Mouse (Mus musculus): ENCODE data around the gene Pfdn4. TPM values are rescaled to one million over a fixed set of nuclear protein-coding genes. Genes with fewer than 3 reads are reported as not detected.

The Pfdn4 gene
- polyA plus RNA-seq, 1 experiment: not detected

- H3K4me3 ChIP-seq (ENCODE audit: insufficient read depth, low read depth, low read length): peak overlapping the region; percentile 92
- H3K27ac ChIP-seq (ENCODE audit: insufficient read depth, low read depth, low read length): peak overlapping the region; percentile 100
- H3K4me1 ChIP-seq (ENCODE audit: control insufficient read depth, insufficient read depth, low read length): peaks cover 10% of the 10 kb centered on the region; the same call in 1 of the 2 replicates
- WGBS: under 1% methylated on average over 66 of the region's 69 CpGs
- TF ChIP-seq POLR2A (IDR thresholded peaks at IDR 0.05; ENCODE audit: insufficient read depth, low read depth, low read length) (peak; percentile 79), CTCF (IDR thresholded peaks at IDR 0.05; ENCODE audit: insufficient read depth, low read depth, low read length) (peak; percentile 96)
These were observed 15.1 kb downstream of the Pfdn4 start for GRCm38 (mm10) chr2:170511073-170511891.

GRCm38 (mm10) chr2:170513756-170514155, 17.5 kb downstream of the Pfdn4 start:
- TF ChIP-seq CTCF (IDR thresholded peaks at IDR 0.05; ENCODE audit: insufficient read depth, low read depth, low read length): no peak
- TF ChIP-seq POLR2A (IDR thresholded peaks at IDR 0.05; ENCODE audit: insufficient read depth, low read depth, low read length): no peak
- H3K4me3 ChIP-seq (ENCODE audit: insufficient read depth, low read depth, low read length): no peak overlapping the region
- peaks cover 10% of the 10 kb centered on the region; the same call in 1 of the 2 replicates for H3K4me1 ChIP-seq (ENCODE audit: control insufficient read depth, insufficient read depth, low read length)
- WGBS: 94% methylated on average over 12 of the region's 12 CpGs
- no peak overlapping the region for H3K27ac ChIP-seq (ENCODE audit: insufficient read depth, low read depth, low read length)

GRCm38 (mm10) chr2:170520321-170520971, 24.2 kb downstream of the Pfdn4 start:
- no peak for TF ChIP-seq CTCF (IDR thresholded peaks at IDR 0.05; ENCODE audit: insufficient read depth, low read depth, low read length)
- no peak for TF ChIP-seq POLR2A (IDR thresholded peaks at IDR 0.05; ENCODE audit: insufficient read depth, low read depth, low read length)
- 5% methylated on average over 7 of the region's 7 CpGs for WGBS
- no peaks in the 10 kb centered on the region; the same call in 1 of the 2 replicates for H3K4me1 ChIP-seq (ENCODE audit: control insufficient read depth, insufficient read depth, low read length)
- H3K4me3 ChIP-seq (ENCODE audit: insufficient read depth, low read depth, low read length): no peak overlapping the region
- H3K27ac ChIP-seq (ENCODE audit: insufficient read depth, low read depth, low read length): no peak overlapping the region

GRCm38 (mm10) chr2:170526513-170526912, 30.3 kb downstream of the Pfdn4 start:
- H3K4me3 ChIP-seq (ENCODE audit: insufficient read depth, low read depth, low read length): no peak overlapping the region
- 96% methylated on average over 8 of the region's 8 CpGs for WGBS
- H3K27ac ChIP-seq (ENCODE audit: insufficient read depth, low read depth, low read length): no peak overlapping the region
- no peaks in the 10 kb centered on the region for H3K4me1 ChIP-seq (ENCODE audit: control insufficient read depth, insufficient read depth, low read length)
- TF ChIP-seq POLR2A (IDR thresholded peaks at IDR 0.05; ENCODE audit: insufficient read depth, low read depth, low read length) (no peak), CTCF (IDR thresholded peaks at IDR 0.05; ENCODE audit: insufficient read depth, low read depth, low read length) (no peak)

- Histone ChIP-seq H3K4me1 (ENCODE audit: control insufficient read depth, insufficient read depth, low read length) (peaks cover 2% of the 10 kb centered on the region; the same call in 1 of the 2 replicates), H3K4me3 (ENCODE audit: insufficient read depth, low read depth, low read length) (no peak overlapping the region), H3K27ac (ENCODE audit: insufficient read depth, low read depth, low read length) (no peak overlapping the region)
- TF ChIP-seq CTCF (IDR thresholded peaks at IDR 0.05; ENCODE audit: insufficient read depth, low read depth, low read length): no peak
- 97% methylated on average over 16 of the region's 16 CpGs for WGBS
These were observed 31.8 kb downstream of the Pfdn4 start for GRCm38 (mm10) chr2:170528061-170528460.

- no peak for TF ChIP-seq CTCF (IDR thresholded peaks at IDR 0.05; ENCODE audit: insufficient read depth, low read depth, low read length)
- no peak for TF ChIP-seq POLR2A (IDR thresholded peaks at IDR 0.05; ENCODE audit: insufficient read depth, low read depth, low read length)
- H3K4me3 ChIP-seq (ENCODE audit: insufficient read depth, low read depth, low read length): no peak overlapping the region
- H3K4me1 ChIP-seq (ENCODE audit: control insufficient read depth, insufficient read depth, low read length): peaks cover 7% of the 10 kb centered on the region
- no peak overlapping the region for H3K27ac ChIP-seq (ENCODE audit: insufficient read depth, low read depth, low read length)
- 68% methylated on average over 7 of the region's 7 CpGs for WGBS
These were observed 33.5 kb downstream of the Pfdn4 start for GRCm38 (mm10) chr2:170529766-170530165.

GRCm38 (mm10) chr2:170530256-170530655, 34.0 kb downstream of the Pfdn4 start:
- H3K4me3 ChIP-seq (ENCODE audit: insufficient read depth, low read depth, low read length): no peak overlapping the region
- H3K4me1 ChIP-seq (ENCODE audit: control insufficient read depth, insufficient read depth, low read length): peaks cover 9% of the 10 kb centered on the region
- TF ChIP-seq CTCF (IDR thresholded peaks at IDR 0.05; ENCODE audit: insufficient read depth, low read depth, low read length) (no peak), POLR2A (IDR thresholded peaks at IDR 0.05; ENCODE audit: insufficient read depth, low read depth, low read length) (no peak)
- no peak overlapping the region for H3K27ac ChIP-seq (ENCODE audit: insufficient read depth, low read depth, low read length)
- WGBS: 97% methylated on average over 3 of the region's 3 CpGs

- WGBS: 19% methylated on average over 12 of the region's 12 CpGs
- peaks cover 9% of the 10 kb centered on the region for H3K4me1 ChIP-seq (ENCODE audit: control insufficient read depth, insufficient read depth, low read length)
- TF ChIP-seq CTCF (IDR thresholded peaks at IDR 0.05; ENCODE audit: insufficient read depth, low read depth, low read length) (no peak), POLR2A (IDR thresholded peaks at IDR 0.05; ENCODE audit: insufficient read depth, low read depth, low read length) (no peak)
- no peak overlapping the region for H3K4me3 ChIP-seq (ENCODE audit: insufficient read depth, low read depth, low read length)
- no peak overlapping the region for H3K27ac ChIP-seq (ENCODE audit: insufficient read depth, low read depth, low read length)
These were observed 38.0 kb downstream of the Pfdn4 start for GRCm38 (mm10) chr2:170534116-170534802.

GRCm38 (mm10) chr2:170534803-170535174, 38.6 kb downstream of the Pfdn4 start:
- Histone ChIP-seq H3K27ac (ENCODE audit: insufficient read depth, low read depth, low read length) (no peak overlapping the region), H3K4me3 (ENCODE audit: insufficient read depth, low read depth, low read length) (no peak overlapping the region), H3K4me1 (ENCODE audit: control insufficient read depth, insufficient read depth, low read length) (peaks cover 9% of the 10 kb centered on the region)
- TF ChIP-seq CTCF (IDR thresholded peaks at IDR 0.05; ENCODE audit: insufficient read depth, low read depth, low read length) (no peak), POLR2A (IDR thresholded peaks at IDR 0.05; ENCODE audit: insufficient read depth, low read depth, low read length) (no peak)
- WGBS: 82% methylated on average over 11 of the region's 11 CpGs

All from olfactory bulb, adult 2 months (tissue).